Mouse (Mus musculus): ENCODE data around the gene Relb.
A peak's percentile ranks its signal among the peaks of the same experiment; 100 is the strongest.

Relb gene

GRCm38 (mm10) chr7:19579751-19580150, 49.5 kb downstream of the Relb start:
- DNase-seq (ENCODE audit: low spot score): no peak

DNA sequence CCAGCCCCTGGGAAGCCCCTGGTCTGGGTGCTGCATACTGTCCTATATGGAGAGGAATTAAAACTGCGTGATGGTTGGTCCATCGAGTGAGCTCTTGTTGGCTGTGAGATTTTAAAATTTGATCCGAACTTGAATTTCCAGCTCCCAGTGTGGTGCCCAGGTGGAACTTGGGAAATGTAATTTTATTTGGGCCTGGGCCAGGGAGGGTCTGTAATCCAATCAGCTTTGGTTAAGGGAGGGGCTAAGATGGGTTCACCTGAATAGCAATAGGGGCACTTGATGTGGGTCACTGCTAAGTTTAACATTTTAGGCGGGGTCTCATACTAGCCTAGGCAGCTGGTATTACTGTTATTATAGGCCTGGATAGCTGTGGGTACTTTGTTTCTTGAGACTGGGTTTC, 50.8 kb downstream of the Relb start:
- DNase-seq (ENCODE audit: low spot score): no peak

DNA sequence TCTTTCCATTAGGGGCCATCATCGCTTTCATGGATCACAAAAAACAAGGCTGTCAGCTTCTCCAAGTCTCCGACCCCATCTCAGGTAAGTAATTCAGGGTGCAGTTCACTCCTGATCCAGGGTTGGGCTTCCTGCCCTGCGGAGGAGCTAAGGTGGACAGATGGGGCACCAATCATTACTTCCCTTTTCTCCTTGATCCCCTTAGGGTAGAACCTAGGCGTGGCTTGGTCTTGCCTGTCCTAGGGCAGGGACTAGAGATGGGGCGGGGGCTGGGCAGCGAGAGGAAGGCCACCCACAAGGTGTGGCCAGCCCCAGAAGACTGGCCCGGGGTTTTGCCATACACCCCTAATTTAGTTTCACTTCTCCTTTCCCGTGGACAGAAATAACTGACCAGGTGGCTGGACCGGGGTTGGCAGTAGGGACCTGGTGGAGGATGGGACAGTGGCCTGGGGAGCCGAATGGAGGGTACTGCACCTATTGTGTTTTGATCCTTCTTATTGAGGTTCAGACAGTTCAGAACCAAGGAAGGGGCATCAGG, 51.3 kb downstream of the Relb start:
- DNase-seq (ENCODE audit: low spot score): no peak

GRCm38 (mm10) chr7:19577141-19577852, 51.9 kb downstream of the Relb start, which contains the start of the genes Zfp296 and Gemin7:
TSS of gene Zfp296 (plus strand) at chr7:19577287.
TSS of gene Gemin7 (minus strand) at chr7:19577595.
- no peak for DNase-seq (ENCODE audit: low spot score)

GRCm38 (mm10) chr7:19575559-19575958, 53.7 kb downstream of the Relb start:
- no peak for DNase-seq (ENCODE audit: low spot score)

GRCm38 (mm10) chr7:19573776-19574140, 55.5 kb downstream of the Relb start:
- no peak for DNase-seq (ENCODE audit: low spot score)

DNA sequence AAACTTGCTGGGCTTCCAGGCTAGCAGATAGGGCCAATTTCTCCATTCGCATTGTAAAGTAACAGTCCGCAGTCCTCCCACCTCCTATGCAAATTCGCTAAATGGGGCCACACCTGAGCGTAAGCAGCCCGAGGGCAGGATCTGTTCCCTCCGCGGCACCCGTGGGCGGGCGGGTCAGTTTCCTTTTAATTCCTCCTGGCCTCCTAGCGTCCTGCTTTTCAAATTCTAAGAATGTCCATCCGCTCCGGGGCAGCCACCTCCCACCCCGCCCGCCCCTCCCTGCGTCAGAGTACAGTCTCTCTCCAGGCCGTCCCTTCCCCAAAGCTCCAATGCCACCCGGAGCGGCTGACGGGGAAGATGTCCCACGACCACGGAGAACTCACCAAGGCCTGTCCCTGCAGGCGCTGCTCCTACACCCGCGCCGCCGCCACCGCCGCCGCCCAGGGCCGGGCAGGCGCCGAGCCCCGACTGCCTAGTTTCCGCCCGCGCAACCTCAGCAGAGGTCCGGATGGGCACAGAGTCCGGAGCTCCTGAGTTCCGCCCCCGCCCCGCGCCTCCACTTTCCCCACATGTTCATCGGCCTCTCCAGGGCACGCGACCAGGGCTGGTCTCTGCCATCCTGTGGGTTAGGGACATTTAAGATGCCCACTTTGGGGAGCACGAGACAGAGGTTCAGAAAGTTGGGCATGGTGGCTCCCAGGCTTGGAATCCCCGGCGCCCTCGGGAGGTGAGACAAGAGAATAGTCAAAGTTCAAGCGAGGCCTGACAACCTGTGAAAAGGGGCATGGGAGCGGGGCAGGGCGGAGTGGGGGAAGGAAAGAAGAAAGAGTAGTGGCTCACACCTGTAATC, 56.1 kb downstream of the Relb start:
- peak; percentile 39 for DNase-seq (ENCODE audit: low spot score)

- no peak for DNase-seq (ENCODE audit: low spot score)
Observed at GRCm38 (mm10) chr7:19569647-19570046, 59.6 kb downstream of the Relb start.

GRCm38 (mm10) chr7:19567426-19567825, 61.8 kb downstream of the Relb start:
- no peak for DNase-seq (ENCODE audit: low spot score)

DNA sequence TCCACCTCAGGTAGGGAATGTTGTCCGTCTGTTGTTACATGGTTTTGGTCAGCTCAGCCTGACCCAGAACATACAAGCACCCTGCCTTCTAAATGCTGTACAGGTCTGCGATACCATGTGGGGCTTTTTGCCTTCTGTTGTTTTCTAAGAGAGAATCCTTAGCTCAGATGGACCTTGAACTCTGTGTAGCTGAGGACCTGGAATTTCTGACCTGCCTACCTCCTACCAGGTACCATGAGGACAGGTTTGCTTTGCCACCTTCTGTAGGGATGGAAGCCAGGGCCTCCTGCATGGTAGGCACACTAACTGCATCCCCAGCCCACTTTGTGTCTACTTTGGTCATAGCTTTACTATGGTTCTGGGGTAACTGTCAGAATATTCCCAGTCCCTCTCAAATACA, 63.4 kb downstream of the Relb start:
- no peak for DNase-seq (ENCODE audit: low spot score)

DNA sequence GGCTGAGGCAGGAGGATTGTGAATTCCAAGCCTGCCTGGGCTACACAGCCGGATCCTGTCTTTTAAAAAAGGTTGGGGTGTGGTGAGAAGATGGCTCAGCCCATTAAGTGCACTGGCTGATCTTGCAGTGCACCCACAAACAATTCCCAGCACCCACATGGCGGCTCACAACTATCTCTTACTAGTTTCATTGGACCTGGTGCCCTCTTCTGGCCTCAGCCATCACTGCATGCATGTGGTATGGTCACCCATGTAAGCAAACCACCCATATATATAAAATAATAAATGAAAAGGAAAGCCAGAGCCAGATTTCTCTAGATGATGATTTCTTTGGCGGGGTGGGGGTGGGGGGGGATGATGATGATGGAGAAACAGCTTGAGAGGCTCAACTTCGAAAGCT, 64.8 kb downstream of the Relb start:
- no peak for DNase-seq (ENCODE audit: low spot score)

DNA sequence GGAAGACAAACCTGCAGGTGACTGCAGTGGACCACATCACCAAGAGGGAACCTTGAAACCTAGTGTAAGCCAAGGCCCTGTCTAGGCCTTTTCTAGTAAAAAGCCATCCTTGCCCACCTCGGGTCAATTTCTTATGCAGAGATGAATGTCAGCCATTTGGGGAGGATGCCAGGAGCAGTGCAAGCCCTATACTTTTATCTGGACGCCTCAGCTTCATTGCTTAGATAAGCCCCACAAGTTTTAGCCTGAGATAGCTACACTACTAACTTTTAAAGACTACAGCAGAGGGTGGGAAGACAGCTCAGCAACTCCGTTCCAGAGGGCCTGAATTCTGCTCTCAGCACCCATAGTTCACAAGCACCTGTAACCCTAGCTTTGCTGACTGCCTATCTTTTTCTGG, 65.4 kb downstream of the Relb start:
- no peak for DNase-seq (ENCODE audit: low spot score)

DNA sequence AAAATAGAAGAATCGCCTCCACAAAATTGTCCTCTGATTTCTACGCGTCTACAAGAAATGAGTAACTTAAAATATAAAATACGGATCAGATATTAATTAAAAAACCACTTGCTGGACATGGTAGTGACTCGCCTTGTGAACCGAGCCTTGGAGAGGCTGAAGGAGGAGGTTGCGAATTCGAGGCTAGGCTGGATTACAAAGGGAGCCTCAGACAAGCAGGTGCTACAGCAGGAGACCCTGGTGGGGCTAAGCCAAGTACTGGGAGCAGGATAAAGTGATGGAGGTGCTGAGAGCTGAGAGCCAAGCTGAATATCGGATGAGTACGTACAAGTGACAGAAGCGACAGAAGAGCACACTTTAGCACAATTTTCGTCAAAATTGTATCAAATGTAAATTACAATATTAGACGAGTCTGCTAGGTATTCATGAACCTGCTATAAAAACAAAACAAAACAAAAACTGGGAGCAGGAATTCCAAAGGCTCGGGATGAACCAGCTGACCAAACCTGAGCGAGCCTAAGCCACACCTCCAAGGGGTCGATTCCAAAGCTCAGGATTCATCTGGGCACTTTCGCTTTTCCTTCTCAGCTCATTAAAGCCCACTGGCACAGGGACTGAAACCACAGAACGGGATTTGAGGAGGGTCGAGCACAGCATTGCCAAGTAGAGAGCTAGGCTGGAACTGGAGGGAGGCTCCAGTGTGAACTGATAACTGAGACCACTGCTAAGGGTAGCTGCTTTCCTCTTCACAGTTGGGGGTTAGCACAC, 66.4 kb downstream of the Relb start, which contains the start of gene Ppp1r37:
Ppp1r37 (minus strand) TSS at position 434 of the 768 bp plus-strand sequence.
- no peak for DNase-seq (ENCODE audit: low spot score)

GRCm38 (mm10) chr7:19561765-19562642, 67.2 kb downstream of the Relb start:
- peak; percentile 67 for DNase-seq (ENCODE audit: low spot score)

DNA sequence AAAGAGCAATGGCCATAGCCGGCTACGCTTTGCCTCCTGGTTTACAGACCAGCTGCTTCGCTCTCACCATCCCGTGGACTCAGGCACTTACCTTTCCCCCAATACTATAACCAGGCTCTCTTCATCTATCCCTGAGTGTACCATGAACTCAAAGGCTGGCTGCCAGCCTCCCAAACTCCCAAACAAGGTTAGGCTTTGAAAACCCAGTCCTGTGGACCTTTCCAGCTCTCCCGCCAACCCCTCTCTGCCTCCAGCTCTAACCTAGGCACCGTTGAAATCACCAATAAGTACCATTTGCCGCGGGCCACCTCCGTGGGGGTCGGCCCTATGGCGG, 67.8 kb downstream of the Relb start:
- no peak for DNase-seq (ENCODE audit: low spot score)

DNA sequence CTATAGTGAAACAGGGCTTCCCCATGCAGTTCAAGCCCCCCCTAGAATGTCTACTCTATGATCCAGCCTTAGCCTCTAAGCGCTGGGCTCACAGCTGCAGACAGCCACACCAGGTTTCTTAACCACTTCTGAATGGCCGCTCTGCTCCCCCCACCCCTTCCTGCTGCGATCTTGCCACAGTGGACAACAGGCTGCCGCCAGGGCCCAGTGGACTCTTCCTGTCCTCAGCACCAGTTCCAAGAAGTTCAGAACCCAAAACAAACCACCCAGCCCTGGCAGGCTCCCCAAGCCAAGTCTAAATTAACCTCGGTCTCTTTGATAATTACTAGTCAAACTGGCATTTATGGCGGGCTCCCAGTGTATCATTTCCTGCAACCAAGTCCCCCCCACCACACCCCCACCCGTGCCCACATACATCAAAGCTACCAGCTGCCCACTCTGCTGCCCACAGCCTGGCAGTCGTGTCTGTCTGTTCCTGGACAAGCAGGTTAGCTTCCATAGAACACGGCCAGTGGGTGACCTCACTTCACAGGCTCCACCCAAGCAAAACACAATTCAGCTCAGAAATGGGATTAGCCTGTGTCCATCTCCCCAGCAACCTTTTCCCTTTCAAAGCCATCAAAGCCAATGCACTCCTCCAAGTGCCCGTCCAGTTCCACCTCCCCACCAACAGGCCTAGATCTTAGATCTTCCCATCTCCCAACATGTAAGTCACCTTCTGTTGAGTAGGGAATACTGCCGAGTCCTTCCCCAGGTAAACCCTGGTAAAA, 68.6 kb downstream of the Relb start:
- DNase-seq (ENCODE audit: low spot score): no peak

GRCm38 (mm10) chr7:19558965-19559364, 70.3 kb downstream of the Relb start:
- DNase-seq (ENCODE audit: low spot score): no peak

DNA sequence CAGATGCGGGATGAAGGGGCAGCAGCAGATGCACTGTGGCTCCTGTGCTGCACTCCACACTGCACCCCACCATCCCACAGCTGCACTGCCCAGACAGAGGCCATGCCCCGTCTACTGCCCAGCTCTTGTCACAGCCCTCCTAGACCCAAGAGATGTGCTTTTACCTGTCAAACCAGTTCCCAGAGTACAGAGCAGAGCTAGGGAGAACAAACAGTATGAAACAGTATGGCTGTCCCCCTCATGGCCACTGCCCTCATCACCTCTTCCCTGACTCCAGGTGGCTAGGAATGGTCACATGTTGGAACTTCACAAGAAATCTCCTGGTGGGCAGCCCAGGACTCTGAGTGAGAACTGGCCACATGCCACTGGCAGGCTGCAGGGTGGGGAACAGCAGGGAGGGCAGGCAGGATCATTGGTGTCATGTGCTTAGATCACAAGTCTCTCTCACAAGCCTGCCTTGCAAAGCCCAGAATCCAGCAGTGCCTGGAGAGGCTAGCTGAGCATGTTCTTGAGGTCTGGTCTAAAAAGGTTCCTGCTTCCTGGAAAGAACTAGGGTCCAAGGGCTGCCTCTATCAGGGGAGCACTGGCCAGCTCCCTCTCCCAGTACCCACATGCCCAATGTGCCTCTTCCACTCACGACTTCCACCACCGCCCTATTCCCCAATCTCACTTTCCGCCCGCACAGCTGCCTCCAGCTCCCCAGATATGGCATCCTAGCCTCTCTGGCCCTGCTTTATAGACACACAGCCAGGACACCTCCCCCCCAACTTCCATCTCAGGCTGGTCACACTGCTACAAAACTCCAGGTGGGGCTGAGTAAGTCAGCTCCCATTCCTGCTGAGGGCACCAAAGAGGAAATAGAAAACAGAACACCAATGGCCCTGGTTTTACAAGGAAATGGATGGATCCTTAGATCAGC, 71.0 kb downstream of the Relb start:
- no peak for DNase-seq (ENCODE audit: low spot score)

DNA sequence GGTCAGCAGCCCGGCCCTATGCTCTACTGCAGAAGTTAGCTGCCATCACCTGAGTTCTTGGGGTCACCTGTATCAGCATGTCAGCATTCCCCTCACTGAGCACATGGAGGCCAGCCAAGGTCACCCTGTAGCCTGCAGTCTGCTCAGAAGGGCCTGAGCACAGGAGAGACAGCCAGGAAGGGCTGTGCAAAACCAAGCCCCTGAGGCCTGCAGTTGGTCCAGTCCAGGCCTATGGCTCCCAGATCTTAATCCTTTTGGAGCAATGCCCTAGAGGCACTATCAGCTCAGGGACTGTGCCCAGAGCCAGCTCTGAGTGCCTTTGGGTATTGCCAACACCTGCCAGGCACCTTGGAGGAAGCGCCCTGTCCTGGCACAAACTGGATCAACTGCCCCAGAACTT, 72.2 kb downstream of the Relb start:
- no peak for DNase-seq (ENCODE audit: low spot score)
